Mouse (Mus musculus) adipocyte (in vitro differentiated cells): ENCODE measurements at regions not wholly inside any gene's neighbourhood (a gene's known extent, or its start where the extent isn't known, plus 50 kb on each side); places are given as distances from the start of the nearest gene placed in this dataset.
A peak's percentile ranks its signal among the peaks of the same experiment; 100 is the strongest.

Source experiments
- DNase-seq: peaks from one replicate; pipeline ENCODE4 v3.0.0-alpha.2; 2016; ENCODE audit warnings: low spot score

GRCm38 (mm10) chr2:75570246-75570645 lies 88.8 kb upstream of the Hnrnpa3 start:
- peak; percentile 54 for DNase-seq

- DNase-seq = peak; percentile 65
These were observed 74.1 kb upstream of the Hnrnpa3 start for GRCm38 (mm10) chr2:75584975-75585374.

GRCm38 (mm10) chr2:75588572-75588971 lies 70.5 kb upstream of the Hnrnpa3 start:
- peak; percentile 91 for DNase-seq

GRCm38 (mm10) chr2:75589452-75589851 lies 69.6 kb upstream of the Hnrnpa3 start:
- no peak for DNase-seq

- DNase-seq = peak; percentile 80
These were observed 68.9 kb upstream of the Hnrnpa3 start for GRCm38 (mm10) chr2:75590175-75590574.

GRCm38 (mm10) chr2:75600511-75600910 lies 58.5 kb upstream of the Hnrnpa3 start:
- no peak for DNase-seq

GRCm38 (mm10) chr2:75603175-75603871 lies 55.7 kb upstream of the Hnrnpa3 start:
- peak; percentile 56 for DNase-seq

GRCm38 (mm10) chr2:75605634-75606033 lies 53.4 kb upstream of the Hnrnpa3 start:
- peak; percentile 85 for DNase-seq

- DNase-seq = no peak
These were observed 51.8 kb upstream of the Hnrnpa3 start for GRCm38 (mm10) chr2:75607010-75607915.

GRCm38 (mm10) chr2:75607958-75608357 lies 51.1 kb upstream of the Hnrnpa3 start:
- no peak for DNase-seq

GRCm38 (mm10) chr2:75608482-75608881 lies 50.6 kb upstream of the Hnrnpa3 start:
- DNase-seq = no peak

- DNase-seq = no peak
These were observed 49.7 kb upstream of the Hnrnpa3 start for GRCm38 (mm10) chr2:75609150-75609946.
